Mouse (Mus musculus): ENCODE data around the gene Gm20777. TPM values are rescaled to one million over a fixed set of nuclear protein-coding genes. Genes with fewer than 3 reads are reported as not detected.
"Not testable (repeated sequence)": the region's sequence is repeated elsewhere in the genome, so short reads cannot be mapped to it uniquely, and the experiment has no call there.

Gene Gm20777
- polyA plus RNA-seq (2016; fragmentation: Nextera tagmentation; extraction: Ambion mirVana), result not detected in 2 replicates

- H3K4me1 ChIP-seq (replicated peaks); H3K4me2 ChIP-seq; H3K4me3 ChIP-seq (replicated peaks); H3K27me3 ChIP-seq; H3K9ac ChIP-seq (replicated peaks); H3K36me3 ChIP-seq; ATAC-seq (ENCODE audit: insufficient number of reproducible peaks, insufficient read depth, low FRiP score, low TSS enrichment, low read depth); H3K27ac ChIP-seq; H3K9me3 ChIP-seq: not testable (repeated sequence)
These were observed at the start of gene Gm20777 for GRCm38 (mm10) chrY:10752350-10752749. Gene Gm20777, minus strand, starts transcription at chrY:10752450.

- not testable (repeated sequence) for H3K27ac ChIP-seq; H3K9ac ChIP-seq (replicated peaks); H3K4me2 ChIP-seq; H3K27me3 ChIP-seq; H3K4me1 ChIP-seq (replicated peaks); ATAC-seq (ENCODE audit: insufficient number of reproducible peaks, insufficient read depth, low FRiP score, low TSS enrichment, low read depth); H3K36me3 ChIP-seq; H3K4me3 ChIP-seq (replicated peaks); H3K9me3 ChIP-seq
- WGBS, result 44% methylated on average over 2 of the region's 5 CpGs
These were observed 42.7 kb downstream of the Gm20777 start for GRCm38 (mm10) chrY:10709551-10709950.

- H3K4me3 ChIP-seq (replicated peaks); H3K4me1 ChIP-seq (replicated peaks); H3K9me3 ChIP-seq; H3K9ac ChIP-seq (replicated peaks); H3K36me3 ChIP-seq; H3K27ac ChIP-seq; H3K4me2 ChIP-seq; ATAC-seq (ENCODE audit: insufficient number of reproducible peaks, insufficient read depth, low FRiP score, low TSS enrichment, low read depth); H3K27me3 ChIP-seq: not testable (repeated sequence)
- WGBS, result 95% methylated on average over 30 of the region's 30 CpGs
These were observed 43.5 kb downstream of the Gm20777 start for GRCm38 (mm10) chrY:10708761-10709160.

DNA sequence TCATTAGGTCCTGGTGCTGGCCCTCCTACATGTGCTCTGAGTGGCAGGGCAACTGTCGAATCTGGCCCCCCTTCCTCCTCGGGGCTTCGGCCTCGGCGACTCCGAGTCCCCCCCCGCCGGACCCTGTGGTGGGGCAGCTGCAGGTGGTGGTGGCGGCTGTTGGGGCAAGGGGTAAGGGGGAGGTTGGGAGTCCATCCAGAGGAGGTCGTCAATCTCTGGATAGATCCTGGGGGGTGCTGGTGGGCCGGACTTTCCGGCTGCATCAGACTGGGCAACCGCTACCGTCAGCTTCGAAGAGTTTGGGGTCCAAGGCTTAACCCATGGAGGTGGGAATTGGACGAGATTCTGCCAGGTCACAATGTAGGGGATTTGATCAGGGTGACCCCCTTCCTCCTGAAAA is 44.0 kb downstream of the Gm20777 start:
- not testable (repeated sequence) for ATAC-seq (ENCODE audit: insufficient number of reproducible peaks, insufficient read depth, low FRiP score, low TSS enrichment, low read depth); H3K27ac ChIP-seq; H3K27me3 ChIP-seq; H3K9ac ChIP-seq (replicated peaks); H3K4me1 ChIP-seq (replicated peaks); H3K4me2 ChIP-seq; H3K4me3 ChIP-seq (replicated peaks); H3K9me3 ChIP-seq; H3K36me3 ChIP-seq
- WGBS, result 86% methylated on average over 16 of the region's 16 CpGs

GRCm38 (mm10) chrY:10706686-10707085 is 45.6 kb downstream of the Gm20777 start:
- not testable (repeated sequence) for H3K36me3 ChIP-seq; H3K27me3 ChIP-seq; H3K27ac ChIP-seq; H3K4me2 ChIP-seq; H3K9me3 ChIP-seq; H3K4me3 ChIP-seq (replicated peaks); ATAC-seq (ENCODE audit: insufficient number of reproducible peaks, insufficient read depth, low FRiP score, low TSS enrichment, low read depth); H3K4me1 ChIP-seq (replicated peaks); H3K9ac ChIP-seq (replicated peaks)
- WGBS, result 87% methylated on average over 6 of the region's 7 CpGs

Other genes with a start within 250 kb of the Gm20777 start
- not detected in 2 replicates for gene Gm20737, start 216.4 kb downstream of the Gm20777 start, polyA plus RNA-seq (2016; fragmentation: Nextera tagmentation; extraction: Ambion mirVana)
- gene Gm21775, start 199.0 kb downstream of the Gm20777 start, polyA plus RNA-seq (2016; fragmentation: Nextera tagmentation; extraction: Ambion mirVana), result not detected in 2 replicates
- gene Gm21900, start 136.1 kb downstream of the Gm20777 start, polyA plus RNA-seq (2016; fragmentation: Nextera tagmentation; extraction: Ambion mirVana), result not detected in 2 replicates